Mouse (Mus musculus) heart, postnatal 0 days (tissue): ENCODE measurements at regions not wholly inside any gene's neighbourhood (a gene's known extent, or its start where the extent isn't known, plus 50 kb on each side); places are given as distances from the start of the nearest gene placed in this dataset.

Experiments
- CTCF ChIP-seq: IDR thresholded peaks from 2 replicates; pipeline ENCODE4 v1.5.1; 2016; ENCODE audit warnings: antibody characterized with exemption, control low read depth, low read depth
- EP300 ChIP-seq: IDR thresholded peaks from 2 replicates; pipeline ENCODE4 v1.6.1; 2016; ENCODE audit warnings: antibody characterized with exemption, low read depth

- TF ChIP-seq CTCF (no peak), EP300 (no peak)
These were observed 149.7 kb upstream of the Cdh4 start for GRCm38 (mm10) chr2:179292566-179292965.
